Mouse (Mus musculus): Measurements from ENCODE around the gene Cd9.

The Cd9 gene

GRCm38 (mm10) chr6:125494092-125494871 lies at the start of gene Cd9:
TSS of gene Cd9 (minus strand) at chr6:125494791.
- peak; percentile 88 for DNase-seq (ENCODE audit: low spot score)

- no peak for DNase-seq (ENCODE audit: low spot score)
These were observed 46.7 kb upstream of the Cd9 start for GRCm38 (mm10) chr6:125541296-125541695.

- no peak for DNase-seq (ENCODE audit: low spot score)
These were observed 46.2 kb upstream of the Cd9 start for GRCm38 (mm10) chr6:125540826-125541225.

GRCm38 (mm10) chr6:125540199-125540598 lies 45.6 kb upstream of the Cd9 start:
- DNase-seq (ENCODE audit: low spot score), result no peak

GRCm38 (mm10) chr6:125539423-125539822 lies 44.8 kb upstream of the Cd9 start:
- DNase-seq (ENCODE audit: low spot score), result no peak

GRCm38 (mm10) chr6:125538469-125538868 lies 43.9 kb upstream of the Cd9 start:
- no peak for DNase-seq (ENCODE audit: low spot score)

GRCm38 (mm10) chr6:125534990-125535389 lies 40.4 kb upstream of the Cd9 start:
- no peak for DNase-seq (ENCODE audit: low spot score)

GRCm38 (mm10) chr6:125533104-125533650 lies 38.6 kb upstream of the Cd9 start:
- DNase-seq (ENCODE audit: low spot score), result no peak

GRCm38 (mm10) chr6:125529479-125529878 lies 34.9 kb upstream of the Cd9 start:
- DNase-seq (ENCODE audit: low spot score), result no peak

GRCm38 (mm10) chr6:125528614-125529200 lies 34.1 kb upstream of the Cd9 start:
- DNase-seq (ENCODE audit: low spot score), result no peak

GRCm38 (mm10) chr6:125526066-125526465 lies 31.5 kb upstream of the Cd9 start:
- no peak for DNase-seq (ENCODE audit: low spot score)

- no peak for DNase-seq (ENCODE audit: low spot score)
These were observed 29.4 kb upstream of the Cd9 start for GRCm38 (mm10) chr6:125524027-125524426.

GRCm38 (mm10) chr6:125521558-125522193 lies 27.1 kb upstream of the Cd9 start:
- peak; percentile 72 for DNase-seq (ENCODE audit: low spot score)

- peak; percentile 56 for DNase-seq (ENCODE audit: low spot score)
These were observed 21.1 kb upstream of the Cd9 start for GRCm38 (mm10) chr6:125515503-125516315.

GRCm38 (mm10) chr6:125512950-125513596 lies 18.5 kb upstream of the Cd9 start:
- DNase-seq (ENCODE audit: low spot score), result peak; percentile 66

GRCm38 (mm10) chr6:125511196-125511595 lies 16.6 kb upstream of the Cd9 start:
- no peak for DNase-seq (ENCODE audit: low spot score)

- DNase-seq (ENCODE audit: low spot score), result no peak
These were observed 16.1 kb upstream of the Cd9 start for GRCm38 (mm10) chr6:125510645-125511044.

GRCm38 (mm10) chr6:125509783-125510182 lies 15.2 kb upstream of the Cd9 start:
- DNase-seq (ENCODE audit: low spot score), result no peak

GRCm38 (mm10) chr6:125506427-125506826 lies 11.8 kb upstream of the Cd9 start:
- DNase-seq (ENCODE audit: low spot score), result no peak

GRCm38 (mm10) chr6:125504622-125505355 lies 10.2 kb upstream of the Cd9 start:
- DNase-seq (ENCODE audit: low spot score), result no peak

Measured in testis, postnatal 10 days (tissue).